10 mouse cellular contexts compared by ENCODE assay signal in the genomic region with DNA sequence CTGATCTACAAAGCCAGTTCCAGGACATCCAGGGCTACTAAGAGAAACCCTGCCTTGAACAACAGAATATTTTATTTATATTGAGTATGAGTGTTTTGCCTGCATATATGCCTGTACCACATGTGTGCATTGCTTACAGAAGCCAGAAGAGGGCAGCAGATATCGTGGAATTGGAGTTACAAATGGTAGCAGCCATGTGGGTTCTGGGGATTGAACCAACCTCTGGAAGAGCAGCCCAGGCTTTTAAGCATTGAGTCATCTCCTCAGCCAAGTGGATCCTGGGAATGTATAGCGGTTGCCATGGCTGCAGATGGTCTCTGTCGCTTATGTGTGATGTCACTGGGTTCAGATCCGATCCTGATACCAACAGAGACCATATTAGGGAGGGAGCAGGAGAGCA. TPM values are rescaled to one million over a fixed set of nuclear protein-coding genes. Genes with fewer than 3 reads are reported as not detected.
DNase-seq lines count a peak whose midpoint lies in the region; ATAC-seq and TF ChIP-seq lines count a peak whose summit lies in the region.
"Had no signal": no experiment of that assay in that cellular context is flagged by ENCODE, and none has a peak within 500 bp of the region (broad histone marks: within the 10 kb centered on the region; RNA-seq: fewer than 3 reads in every experiment).

No protein-coding gene starts in this region.

- H3K4me1 ChIP-seq in hindbrain, embryonic 14.5 days (replicated peaks; ENCODE audit: control insufficient read depth, insufficient read depth, low read length): no peaks in the 10 kb centered on the region
- H3K4me1 ChIP-seq in hindbrain, embryonic 13.5 days (replicated peaks): peaks cover 5% of the 10 kb centered on the region; the same call in 1 of the 2 replicates
- no peaks in the 10 kb centered on the region for H3K4me1 ChIP-seq in liver, adult 2 months (ENCODE audit: control insufficient read depth, insufficient read depth, low read length)
- no peaks in the 10 kb centered on the region for H3K4me1 ChIP-seq in intestine, embryonic 16.5 days (ENCODE audit: control insufficient read depth, insufficient read depth, low read length)

- H3K9ac ChIP-seq in hindbrain, embryonic 14.5 days: no peak overlapping the region
- H3K9ac ChIP-seq in hindbrain, embryonic 13.5 days: no peak overlapping the region
- no peak overlapping the region for H3K9ac ChIP-seq in liver, adult 2 months (ENCODE audit: low read depth, low read length)
- H3K9ac ChIP-seq in intestine, embryonic 16.5 days (ENCODE audit: low read depth, low read length): no peak overlapping the region

- H3K27ac ChIP-seq in hindbrain, embryonic 14.5 days: no peak overlapping the region
- H3K27ac ChIP-seq in hindbrain, embryonic 13.5 days: no peak overlapping the region
- no peak overlapping the region for H3K27ac ChIP-seq in liver, adult 2 months (replicated peaks; ENCODE audit: insufficient read depth, low read depth, low read length)
- H3K27ac ChIP-seq in intestine, embryonic 16.5 days (ENCODE audit: low read length): no peak overlapping the region

- intact Hi-C loops in heart, postnatal 10 days (cut with DNase I): loop anchor here (10.0 kb wide), 1 partner anchor 292 kb away; the partner anchor contains the start of gene Ipo8

- WGBS in hindbrain, embryonic 14.5 days: 67% methylated on average over 4 of the region's 4 CpGs
- WGBS in hindbrain, embryonic 13.5 days: 68% methylated on average over 4 of the region's 4 CpGs
- 71% methylated on average over 4 of the region's 4 CpGs for WGBS in liver, adult 2 months
- WGBS in intestine, embryonic 16.5 days: 66% methylated on average over 4 of the region's 4 CpGs

- peak; percentile 33 for DNase-seq in hindbrain, embryonic 14.5 days (ENCODE audit: low spot score)
- DNase-seq in CD8-positive naive resting alpha-beta T cell, adult 2 months (ENCODE audit: low read depth in 2 of 2, low spot score in 2 of 2): peak; percentile 44 to 66
- peak; percentile 45 to 46 for DNase-seq in adrenal gland, adult 18-20 months (ENCODE audit: low spot score in 2 of 2)
- peak; percentile 44 to 69 for DNase-seq in heart, postnatal 10 days
- DNase-seq in liver, adult 2 months (ENCODE audit: extremely low read depth, low read depth, low spot score): peak; percentile 58
- peak; percentile 62 for DNase-seq in retina, postnatal 1 day

- peak; percentile 52 for TF ChIP-seq CTCF in liver, adult 2 months (IDR thresholded peaks at IDR 0.05; ENCODE audit: low read depth, low read length)

- H3K4me2 ChIP-seq in hindbrain, embryonic 14.5 days (replicated peaks): no peak overlapping the region
- no peak overlapping the region for H3K4me2 ChIP-seq in hindbrain, embryonic 13.5 days
- H3K4me2 ChIP-seq in intestine, embryonic 16.5 days (ENCODE audit: low read depth, low read length): no peak overlapping the region

- no peak for TF ChIP-seq POLR2A in liver, adult 2 months (IDR thresholded peaks at IDR 0.05; ENCODE audit: extremely low read depth, insufficient read depth, low read length)

- H3K27me3 ChIP-seq in hindbrain, embryonic 14.5 days (ENCODE audit: control insufficient read depth, insufficient read depth, low read length): no peaks in the 10 kb centered on the region
- H3K27me3 ChIP-seq in hindbrain, embryonic 13.5 days: no peaks in the 10 kb centered on the region
- no peaks in the 10 kb centered on the region for H3K27me3 ChIP-seq in liver, adult 2 months (ENCODE audit: control insufficient read depth, insufficient read depth, low read length)
- no peaks in the 10 kb centered on the region for H3K27me3 ChIP-seq in intestine, embryonic 16.5 days (replicated peaks; ENCODE audit: control insufficient read depth, insufficient read depth, low read length)

- no peak for ATAC-seq in hindbrain, embryonic 14.5 days (ENCODE audit: low FRiP score)
- ATAC-seq in hindbrain, embryonic 13.5 days (ENCODE audit: low FRiP score): no peak
- no peak for ATAC-seq in intestine, embryonic 16.5 days

- no peaks in the 10 kb centered on the region for H3K36me3 ChIP-seq in hindbrain, embryonic 14.5 days (replicated peaks; ENCODE audit: control insufficient read depth, insufficient read depth)
- H3K36me3 ChIP-seq in hindbrain, embryonic 13.5 days: no peaks in the 10 kb centered on the region
- no peaks in the 10 kb centered on the region for H3K36me3 ChIP-seq in liver, adult 2 months (ENCODE audit: control insufficient read depth, insufficient read depth, low read length)
- H3K36me3 ChIP-seq in intestine, embryonic 16.5 days (ENCODE audit: control insufficient read depth, insufficient read depth, low read length): no peaks in the 10 kb centered on the region

- H3K9me3 ChIP-seq in hindbrain, embryonic 14.5 days (ENCODE audit: control insufficient read depth, low read length): no peaks in the 10 kb centered on the region
- H3K9me3 ChIP-seq in hindbrain, embryonic 13.5 days: no peaks in the 10 kb centered on the region
- no peaks in the 10 kb centered on the region for H3K9me3 ChIP-seq in intestine, embryonic 16.5 days (ENCODE audit: control insufficient read depth, low read length)

- H3K79me2 ChIP-seq in liver, adult 2 months (ENCODE audit: control insufficient read depth, insufficient read depth, low read length): no peaks in the 10 kb centered on the region

- no peak overlapping the region for H3K4me3 ChIP-seq in hindbrain, embryonic 14.5 days (replicated peaks; ENCODE audit: low read length)
- H3K4me3 ChIP-seq in hindbrain, embryonic 13.5 days: no peak overlapping the region
- H3K4me3 ChIP-seq in liver, adult 2 months (ENCODE audit: insufficient read depth, low read depth, low read length): no peak overlapping the region
- H3K4me3 ChIP-seq in intestine, embryonic 16.5 days (ENCODE audit: low read length): no peak overlapping the region

RNA-seq across cellular contexts. Expression of gene Gm10203, which starts 3.3 kb away (rescaled TPM):
- not detected in 2 replicates for polyA plus RNA-seq in hindbrain, embryonic 14.5 days (2014; fragmentation: Nextera tagmentation; extraction: Ambion mirVana)
- not detected in 2 replicates for polyA plus RNA-seq in hindbrain, embryonic 13.5 days (2015; fragmentation: Nextera tagmentation; extraction: Ambion mirVana)
- not detected for total RNA-seq in adrenal gland, adult 18-20 months (2021)
- not detected for total RNA-seq in heart, postnatal 10 days (2021)
- total RNA-seq in liver, adult 2 months (2014; rRNA removed): not detected in 2 replicates
- not detected in 2 replicates for polyA plus RNA-seq in liver, adult 2 months (2012; rRNA removed)
- polyA plus RNA-seq in intestine, embryonic 16.5 days (2015; fragmentation: Nextera tagmentation; extraction: Ambion mirVana): not detected in 2 replicates
- total RNA-seq: layer of hippocampus, postnatal 36 days had no signal
- polyA plus RNA-seq: embryonic facial prominence, embryonic 14.5 days had no signal

RNA-seq across cellular contexts. Expression of gene Etfbkmt, which starts 13.0 kb away (rescaled TPM):
- 6.4 and 6.8 TPM in 2 replicates for polyA plus RNA-seq in hindbrain, embryonic 14.5 days (2014; fragmentation: Nextera tagmentation; extraction: Ambion mirVana)
- polyA plus RNA-seq in hindbrain, embryonic 13.5 days (2015; fragmentation: Nextera tagmentation; extraction: Ambion mirVana): 7.1 and 7.4 TPM in 2 replicates
- total RNA-seq in adrenal gland, adult 18-20 months (2021): 10 to 100 TPM; 12.5 to 13.5 TPM
- total RNA-seq in heart, postnatal 10 days (2021): 10 to 100 TPM; 19.1 to 32.9 TPM
- 25.3 and 31.0 TPM in 2 replicates for total RNA-seq in liver, adult 2 months (2014; rRNA removed)
- polyA plus RNA-seq in liver, adult 2 months (2012; rRNA removed): 3.9 and 15.6 TPM in 2 replicates
- polyA plus RNA-seq in intestine, embryonic 16.5 days (2015; fragmentation: Nextera tagmentation; extraction: Ambion mirVana): 16.1 and 17.1 TPM in 2 replicates

RNA-seq across cellular contexts. Expression of gene Dennd5b, which starts 25.2 kb away (rescaled TPM):
- 18.4 and 21.1 TPM in 2 replicates for polyA plus RNA-seq in hindbrain, embryonic 14.5 days (2014; fragmentation: Nextera tagmentation; extraction: Ambion mirVana)
- polyA plus RNA-seq in hindbrain, embryonic 13.5 days (2015; fragmentation: Nextera tagmentation; extraction: Ambion mirVana): 16.3 and 16.8 TPM in 2 replicates
- 10 to 100 TPM; 14.5 to 18.5 TPM for total RNA-seq in adrenal gland, adult 18-20 months (2021)
- 10 to 100 TPM; 27.7 to 32.6 TPM for total RNA-seq in heart, postnatal 10 days (2021)
- 94.7 and 99.5 TPM in 2 replicates for total RNA-seq in liver, adult 2 months (2014; rRNA removed)
- 14.8 and 19.4 TPM in 2 replicates for polyA plus RNA-seq in liver, adult 2 months (2012; rRNA removed)
- 7.4 and 9.1 TPM in 2 replicates for polyA plus RNA-seq in intestine, embryonic 16.5 days (2015; fragmentation: Nextera tagmentation; extraction: Ambion mirVana)
